Mouse (Mus musculus) cerebellum, adult 8-10 months (tissue): ENCODE data around the gene Tlk1.

Experiments used
- DNase-seq: peaks from one replicate; pipeline ENCODE4 v3.0.0; 2022

The Tlk1 gene

DNA sequence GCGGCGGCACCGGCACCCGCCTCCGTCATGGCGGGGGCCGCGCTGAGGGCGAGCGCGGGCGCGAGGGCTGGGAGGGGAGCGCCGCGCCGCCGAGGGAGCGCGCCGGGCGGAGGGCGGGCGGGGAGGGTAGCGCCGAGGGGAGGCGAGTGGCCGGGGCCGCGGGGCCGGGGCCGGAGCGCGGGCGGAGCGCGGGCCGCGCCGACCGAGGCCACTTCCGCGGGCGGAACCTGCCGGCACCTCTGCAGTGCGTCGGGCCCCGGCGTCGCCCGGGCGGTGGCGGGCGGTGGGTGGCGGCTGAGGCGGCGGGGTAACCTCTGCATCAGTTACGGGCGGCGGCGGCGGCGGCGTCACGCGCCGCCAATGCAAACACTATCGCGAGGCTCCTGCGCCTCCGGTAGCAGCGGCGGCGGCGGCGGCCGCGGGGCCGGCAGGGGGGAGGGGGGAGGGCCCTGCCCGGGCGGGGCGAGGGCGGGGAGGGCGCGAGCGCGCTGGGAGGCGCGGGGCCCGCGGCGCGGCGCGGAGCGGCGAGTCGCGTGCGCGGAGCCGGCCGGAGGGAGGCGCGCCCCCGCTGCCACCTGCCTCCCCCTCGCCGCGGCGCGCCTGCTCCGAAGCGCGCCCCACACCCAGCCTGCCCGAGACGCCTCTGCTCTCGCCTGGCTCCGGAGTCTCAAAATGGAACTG, at the start of gene Tlk1:
Gene Tlk1 (minus strand): TSS at position 358 of the 681 bp plus-strand sequence.
- peak; percentile 57 for DNase-seq

DNA sequence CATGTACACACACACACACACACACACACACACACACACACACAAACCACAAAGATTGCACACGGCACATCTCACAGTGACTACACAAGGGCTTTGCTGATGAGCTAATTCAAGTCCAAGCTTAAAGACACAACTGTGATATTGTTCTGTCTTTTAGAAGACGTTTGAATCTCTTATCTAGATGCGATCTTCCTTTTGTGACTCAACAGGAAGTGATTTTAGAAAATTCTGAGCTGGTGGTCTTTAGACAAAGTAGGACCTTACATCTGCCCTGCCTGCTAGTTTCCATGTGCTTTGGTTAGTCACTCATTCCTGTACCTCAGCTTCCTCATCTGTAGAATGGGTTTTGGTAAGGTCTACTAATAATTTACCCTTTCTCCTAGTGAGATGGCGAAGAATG, 49.6 kb upstream of the Tlk1 start:
- DNase-seq = no peak

GRCm38 (mm10) chr2:70873168-70873567, 47.6 kb upstream of the Tlk1 start:
- no peak for DNase-seq

DNA sequence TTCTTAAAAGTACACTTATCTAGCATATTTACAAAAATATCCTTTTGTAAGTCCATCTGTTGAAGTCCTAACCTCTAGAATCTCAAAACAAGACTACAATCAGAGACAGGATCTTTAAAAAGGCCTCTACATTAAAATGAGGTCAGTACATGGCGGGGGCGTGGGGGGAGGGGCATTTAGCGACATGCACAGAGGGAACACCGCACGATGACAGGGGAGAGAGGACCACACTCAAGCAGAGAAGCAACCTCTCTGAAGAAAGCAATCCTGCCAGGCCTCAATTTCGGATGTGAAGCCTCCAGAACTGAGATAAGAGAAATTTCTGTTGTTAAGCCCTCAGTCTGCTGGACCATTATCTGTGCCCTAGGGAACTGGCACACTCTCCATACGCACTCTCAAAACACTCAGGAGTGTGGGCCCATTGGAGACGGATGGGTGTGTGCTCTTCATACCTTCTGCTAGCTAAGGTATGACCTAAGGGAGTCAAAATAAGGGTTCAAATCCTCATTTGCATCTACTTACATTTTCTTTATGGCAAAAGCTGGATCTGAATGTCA, 46.0 kb upstream of the Tlk1 start:
- no peak for DNase-seq

DNA sequence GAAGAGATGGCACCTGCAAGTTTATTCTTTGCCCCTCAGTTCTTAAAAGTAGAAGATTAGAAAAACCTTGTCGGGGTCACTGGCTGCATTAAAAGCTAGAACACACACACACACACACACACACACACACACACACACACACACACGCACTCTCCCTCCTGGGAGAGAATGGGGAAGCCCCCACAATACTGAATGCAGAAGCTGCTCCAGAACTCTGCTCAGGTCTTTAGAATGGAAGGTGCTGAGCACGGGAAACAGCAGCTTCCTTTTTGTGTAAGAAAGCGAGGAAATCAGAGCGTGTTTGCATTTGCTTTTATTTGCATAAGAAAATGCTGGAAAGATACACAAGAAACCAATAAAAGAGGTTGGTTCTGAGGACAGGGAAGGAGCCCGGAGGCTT, 45.3 kb upstream of the Tlk1 start:
- no peak for DNase-seq

DNA sequence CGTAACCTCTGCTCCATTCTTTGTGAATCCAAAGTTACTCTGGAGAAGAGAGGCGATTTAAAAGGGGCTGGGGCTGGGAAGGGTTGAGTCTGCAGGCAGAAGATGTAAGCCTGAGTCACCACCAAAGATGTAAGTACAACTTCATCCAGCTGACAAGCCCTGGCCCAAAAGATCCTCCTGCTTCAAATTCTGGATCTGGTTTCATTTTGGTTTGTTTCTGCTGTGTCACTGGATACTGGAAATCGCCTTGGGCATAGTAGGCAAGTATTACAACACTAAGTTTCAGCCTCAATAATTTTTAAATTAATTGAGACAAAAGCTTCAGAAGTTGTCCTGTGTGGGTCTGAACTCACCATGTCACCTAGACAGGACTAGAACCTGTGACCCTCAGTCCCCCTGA, 43.6 kb upstream of the Tlk1 start:
- no peak for DNase-seq

DNA sequence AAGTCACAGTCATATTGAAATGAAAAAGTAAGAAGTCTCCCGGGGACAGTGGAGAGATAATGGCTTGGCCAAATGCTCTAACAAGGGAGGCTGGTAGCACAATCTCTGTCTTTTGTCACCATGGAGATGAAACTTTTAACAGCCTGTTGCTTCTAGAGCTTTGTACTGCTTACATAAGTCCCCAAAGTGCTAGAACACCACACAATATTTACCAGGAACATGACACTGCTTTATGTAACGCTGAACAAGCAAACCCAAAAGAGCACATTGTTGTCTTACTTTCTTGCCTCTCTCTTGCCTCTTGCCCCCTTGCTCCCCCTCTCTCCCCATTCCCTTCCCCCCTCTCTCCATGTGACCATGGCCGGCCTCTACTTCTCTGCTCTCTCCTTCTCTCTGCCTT, 41.7 kb upstream of the Tlk1 start:
- no peak for DNase-seq

DNA sequence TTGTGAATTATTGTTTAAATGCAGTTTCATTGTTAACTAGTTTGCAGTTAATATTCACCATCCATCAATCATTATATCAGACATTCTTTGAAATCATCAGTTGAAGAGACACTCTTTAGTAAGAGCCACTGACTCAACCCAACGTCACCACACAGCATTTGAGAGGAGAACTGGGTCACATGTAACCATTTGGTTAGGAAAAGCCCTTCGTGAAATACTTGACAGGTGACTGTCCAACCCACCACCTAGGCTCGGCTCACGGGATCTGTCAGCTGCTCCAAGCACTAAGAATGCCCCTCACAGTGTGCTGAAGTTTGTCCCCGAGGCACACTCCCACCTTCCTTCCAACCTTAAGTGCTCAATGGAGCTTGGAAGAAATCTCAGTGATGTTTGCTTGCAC, 37.4 kb upstream of the Tlk1 start:
- DNase-seq = no peak

DNA sequence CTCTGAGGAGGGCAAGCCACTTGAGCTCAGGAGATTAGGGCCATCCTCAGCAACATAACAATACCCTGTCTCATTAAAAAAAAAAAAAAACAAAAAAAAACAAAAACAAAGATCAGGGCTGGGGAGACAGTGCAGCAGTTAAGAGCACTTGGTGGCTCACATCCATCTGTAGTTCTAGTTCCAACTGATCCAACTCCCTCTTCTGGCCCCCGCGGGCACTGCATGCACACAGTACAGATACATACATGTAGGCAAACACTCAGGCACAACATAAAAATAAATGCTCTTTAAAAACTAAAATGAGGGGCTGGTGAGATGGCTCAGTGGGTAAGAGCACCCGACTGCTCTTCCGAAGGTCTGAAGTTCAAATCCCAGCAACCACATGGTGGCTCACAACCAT, 34.2 kb upstream of the Tlk1 start:
- no peak for DNase-seq

DNA sequence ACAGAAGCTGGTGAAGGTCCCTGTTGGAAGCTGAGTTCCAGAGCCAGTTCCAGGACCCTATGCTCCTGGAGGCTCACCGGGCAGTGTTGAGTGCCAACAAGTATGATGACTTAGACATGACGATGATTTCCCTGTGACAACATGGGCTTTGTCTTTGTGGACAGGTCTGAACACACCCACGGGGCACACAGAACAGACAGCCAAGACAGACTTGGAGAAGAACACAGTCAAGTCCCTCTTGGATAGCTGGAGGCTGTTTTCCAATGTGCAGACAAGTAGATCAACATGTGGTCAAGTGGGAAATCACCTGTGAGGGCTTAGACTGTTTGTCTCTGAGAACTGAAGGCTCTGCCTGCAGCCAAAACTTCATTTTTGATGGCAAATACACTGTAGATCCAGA, 31.4 kb upstream of the Tlk1 start:
- DNase-seq = no peak

GRCm38 (mm10) chr2:70854231-70854888, 28.8 kb upstream of the Tlk1 start:
- no peak for DNase-seq

DNA sequence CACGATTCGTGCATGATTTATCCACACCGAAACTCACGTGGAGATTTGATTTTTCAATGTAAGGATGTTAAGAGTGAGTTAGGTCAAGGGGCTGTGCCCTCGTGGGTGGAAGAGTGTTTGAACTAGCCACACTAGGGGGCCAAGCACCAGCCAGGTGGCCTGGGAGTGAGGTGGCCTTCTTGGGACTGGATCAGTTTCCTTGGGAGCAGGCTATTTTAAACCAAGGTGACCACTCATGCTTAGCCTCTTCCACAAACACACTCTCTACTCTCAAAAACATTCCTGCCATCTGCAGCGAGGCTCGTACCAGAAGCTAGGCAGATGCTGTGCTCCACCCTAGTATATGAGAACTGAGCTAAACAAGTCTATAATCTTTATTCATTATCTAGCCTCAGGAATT, 27.8 kb upstream of the Tlk1 start:
- DNase-seq = no peak

DNA sequence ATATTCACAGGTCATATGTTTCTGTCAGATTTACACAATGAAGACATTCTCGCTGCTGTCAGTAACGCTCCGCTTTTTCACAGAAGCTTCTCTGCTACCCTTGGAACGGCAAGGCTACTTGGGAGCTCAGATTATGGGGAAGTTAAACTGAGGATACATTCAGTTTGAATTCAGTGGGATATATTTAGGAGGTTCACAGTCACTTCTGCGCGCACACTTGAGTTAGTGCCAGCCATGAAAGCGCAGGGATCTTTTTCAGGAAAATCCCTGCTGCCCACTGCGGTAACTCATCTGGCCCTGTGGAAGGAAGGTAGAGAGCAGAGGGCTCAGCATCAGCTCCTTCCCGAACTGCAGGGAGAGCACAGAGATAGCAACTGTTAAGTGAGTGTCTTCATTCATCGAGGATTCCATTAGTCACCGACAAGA, 27.3 kb upstream of the Tlk1 start:
- no peak for DNase-seq

- no peak for DNase-seq
Measured at GRCm38 (mm10) chr2:70852186-70852795, 26.8 kb upstream of the Tlk1 start.

GRCm38 (mm10) chr2:70845871-70846270, 20.3 kb upstream of the Tlk1 start:
- DNase-seq = no peak

DNA sequence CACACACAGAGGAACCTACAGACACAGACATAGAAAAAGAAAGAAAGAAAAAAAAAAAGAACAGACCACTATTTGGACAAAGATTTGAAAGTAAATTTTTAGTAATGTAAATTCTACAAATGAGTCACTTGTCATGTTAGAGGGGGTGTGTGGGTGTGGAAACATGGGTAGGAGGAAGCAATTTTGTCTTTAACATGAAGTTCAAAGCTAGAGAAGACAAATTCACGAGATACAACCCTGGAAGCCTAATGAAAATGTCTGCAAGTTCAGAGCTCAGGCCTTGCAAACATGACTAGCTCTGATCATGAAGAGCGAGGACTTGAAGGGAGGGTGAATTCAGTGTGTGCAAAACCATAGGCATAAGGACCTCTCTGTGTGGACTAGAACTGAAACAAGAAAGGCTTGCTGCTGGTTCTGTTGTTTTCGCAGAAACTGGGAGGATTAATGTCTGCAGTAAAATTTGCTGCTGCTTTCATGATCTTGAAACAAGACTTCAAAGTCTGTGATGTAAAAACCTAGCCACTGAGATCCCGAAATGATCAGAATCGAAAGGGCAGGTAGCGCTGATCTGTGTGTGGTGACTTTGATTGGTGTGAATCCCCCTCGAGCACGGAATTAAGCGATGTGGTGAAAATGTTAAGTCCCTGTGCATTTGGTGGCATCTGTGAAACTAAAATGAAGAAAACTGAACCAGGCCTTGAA, 19.3 kb upstream of the Tlk1 start:
- DNase-seq = no peak

DNA sequence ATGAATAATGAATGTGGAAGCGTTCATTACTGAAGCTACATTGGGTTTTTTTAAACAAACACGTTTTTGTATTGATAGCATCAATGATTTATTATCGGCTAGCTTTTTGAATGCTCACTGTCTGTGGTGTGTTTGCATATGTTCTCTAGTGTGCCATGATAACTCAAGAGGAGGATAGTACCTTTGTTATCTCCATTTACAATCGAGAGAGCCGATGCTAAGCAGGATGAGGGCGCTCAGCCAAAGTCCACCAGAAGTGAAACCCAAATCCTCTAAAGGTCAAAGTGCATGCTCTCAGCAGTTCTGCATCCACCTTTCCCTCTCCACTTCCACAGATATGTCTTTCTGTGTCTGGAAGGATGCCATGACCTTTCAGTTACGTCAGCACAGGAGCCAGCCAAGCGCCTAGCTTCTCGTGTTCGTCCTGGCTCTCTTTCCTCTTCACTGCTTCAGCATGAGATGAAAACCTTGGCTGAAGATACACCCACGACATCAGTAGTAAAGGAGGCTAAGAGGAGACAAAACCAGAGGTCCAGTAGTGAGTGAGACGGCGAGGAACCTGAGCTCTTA, 16.6 kb upstream of the Tlk1 start:
- no peak for DNase-seq

DNA sequence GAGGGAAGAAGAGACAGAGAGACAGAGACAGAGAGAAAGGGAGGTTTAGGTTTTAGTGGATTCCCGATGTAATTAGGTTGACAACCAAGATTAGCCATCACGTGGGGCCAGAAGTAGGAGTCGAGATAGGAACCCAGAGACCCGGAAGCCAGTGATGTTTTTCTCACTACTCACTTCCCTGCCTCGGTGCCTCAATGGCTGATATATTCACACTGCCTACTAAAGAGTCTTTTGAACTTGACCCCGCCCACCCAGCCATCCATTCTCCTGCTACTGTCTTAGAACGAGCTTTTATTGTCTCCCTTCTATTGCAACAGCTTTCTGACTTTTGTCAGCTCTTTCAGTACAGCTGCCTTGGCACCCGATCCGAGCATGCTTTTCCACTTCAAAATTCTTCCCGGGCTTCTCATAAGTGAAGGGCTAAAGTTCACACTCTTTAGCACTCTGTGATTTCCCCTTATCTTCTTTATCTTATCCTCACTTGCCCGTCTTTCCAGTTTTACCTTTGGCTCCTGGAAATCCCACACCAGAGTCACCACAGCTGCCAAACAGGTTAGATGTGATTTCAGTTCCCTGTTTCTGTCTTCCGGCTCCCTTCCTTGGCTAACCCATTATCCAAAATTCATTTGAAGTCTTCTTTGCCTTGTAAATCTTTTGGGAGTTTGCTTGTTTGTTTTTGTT, 13.1 kb upstream of the Tlk1 start:
- no peak for DNase-seq

- no peak for DNase-seq
Measured at GRCm38 (mm10) chr2:70836306-70836651, 10.8 kb upstream of the Tlk1 start.

GRCm38 (mm10) chr2:70835641-70836305, 10.2 kb upstream of the Tlk1 start:
- DNase-seq = no peak

GRCm38 (mm10) chr2:70835209-70835608, 9.7 kb upstream of the Tlk1 start:
- DNase-seq = no peak

DNA sequence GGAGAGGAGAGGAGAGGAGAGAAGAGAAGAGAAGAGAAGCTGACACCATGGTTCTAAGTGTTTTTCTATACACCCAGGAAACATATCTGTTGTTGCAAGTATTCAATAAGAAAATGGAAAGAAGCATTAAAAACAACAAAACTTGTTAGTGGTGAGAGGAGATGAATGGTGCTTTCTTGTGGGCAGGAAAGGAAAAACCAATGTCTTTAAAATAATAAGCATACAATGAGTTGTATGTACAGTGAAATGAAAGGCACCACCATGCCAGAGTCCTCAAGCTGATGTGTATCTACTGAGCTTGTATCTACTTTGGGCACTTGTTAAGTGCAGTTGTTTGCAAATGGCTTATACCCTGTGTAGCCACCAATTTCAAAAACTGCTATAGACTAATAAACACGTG, 7.7 kb upstream of the Tlk1 start:
- DNase-seq = no peak
